In the genomic region with DNA sequence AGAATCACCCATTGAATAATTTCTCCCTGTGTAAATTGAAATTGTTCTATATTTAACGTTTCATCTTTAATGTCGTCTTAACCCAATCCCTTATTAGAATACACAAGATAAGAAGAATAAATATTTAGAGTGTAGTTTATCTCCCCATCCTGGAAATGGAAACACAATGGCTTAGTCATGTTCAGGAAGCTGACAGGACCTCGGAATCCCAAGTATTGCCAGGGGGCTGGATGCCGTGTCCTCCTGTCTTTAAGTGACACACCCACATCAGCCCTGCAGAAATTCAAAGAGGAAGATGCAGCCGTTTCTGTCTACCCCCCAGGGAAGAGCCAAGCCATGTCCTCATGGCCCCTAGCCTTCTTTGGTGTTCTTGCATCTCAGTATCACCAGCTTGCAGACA, we compare ENCODE assay signal across 23 mouse cellular contexts.
"Had no signal": no experiment of that assay in that cellular context is flagged by ENCODE, and none has a peak within 500 bp of the region (broad histone marks: within the 10 kb centered on the region; RNA-seq: fewer than 3 reads in every experiment).

No protein-coding gene starts in this region.

- H3K27ac ChIP-seq: gastrocnemius, adult 2 months; heart, embryonic 10.5 days; hindbrain, embryonic 10.5 days; hindbrain, embryonic 12.5 days; hindbrain, embryonic 14.5 days; intestine, embryonic 15.5 days; layer of hippocampus, adult 2 months; left cerebral cortex, adult 2 months; limb, embryonic 10.5 days; limb, embryonic 12.5 days had no signal

- H3K27me3 ChIP-seq: heart, embryonic 12.5 days; hindbrain, embryonic 12.5 days; intestine, embryonic 15.5 days; limb, embryonic 12.5 days had no signal

- H3K9me3 ChIP-seq: heart, embryonic 10.5 days; heart, embryonic 12.5 days; hindbrain, embryonic 10.5 days; hindbrain, embryonic 12.5 days; intestine, embryonic 15.5 days; limb, embryonic 10.5 days; limb, embryonic 12.5 days had no signal

- H3K4me3 ChIP-seq: gastrocnemius, adult 2 months; heart, embryonic 10.5 days; heart, embryonic 12.5 days; hindbrain, embryonic 10.5 days; hindbrain, embryonic 12.5 days; intestine, embryonic 15.5 days; layer of hippocampus, adult 2 months; left cerebral cortex, adult 2 months; limb, embryonic 10.5 days; limb, embryonic 12.5 days had no signal

- H3K9ac ChIP-seq: heart, embryonic 12.5 days; hindbrain, embryonic 12.5 days; hindbrain, embryonic 14.5 days; intestine, embryonic 15.5 days; limb, embryonic 12.5 days had no signal

- ATAC-seq: hindbrain, embryonic 16.5 days; inflammation-experienced regulatory T-cells, adult 6 months; intestine, embryonic 15.5 days; intestine, postnatal 0 days had no signal

- H3K4me1 ChIP-seq: heart, embryonic 10.5 days; heart, embryonic 12.5 days; hindbrain, embryonic 10.5 days; hindbrain, embryonic 12.5 days; intestine, embryonic 15.5 days; limb, embryonic 10.5 days; limb, embryonic 12.5 days had no signal

- H3K4me2 ChIP-seq: heart, embryonic 12.5 days; hindbrain, embryonic 12.5 days; hindbrain, embryonic 14.5 days; intestine, embryonic 15.5 days; limb, embryonic 12.5 days had no signal

- DNase-seq: gastrocnemius, adult 2 months; gastrocnemius, postnatal 10 days; gastrocnemius, postnatal 25 days; heart, adult 18-20 months; heart, postnatal 14 days; heart, postnatal 4 days; kidney, adult 18-20 months; kidney, adult 8-10 months; kidney, postnatal 10 days; kidney, postnatal 25 days had no signal

- H3K36me3 ChIP-seq: heart, embryonic 10.5 days; heart, embryonic 12.5 days; hindbrain, embryonic 12.5 days; intestine, embryonic 15.5 days; limb, embryonic 12.5 days had no signal
